Mouse (Mus musculus) yolk sac, embryonic 10.5 days (tissue): ENCODE measurements at regions not wholly inside any gene's neighbourhood (a gene's known extent, or its start where the extent isn't known, plus 50 kb on each side); places are given as distances from the start of the nearest gene placed in this dataset.

Experiments
- DNase-seq: peaks from one replicate; pipeline ENCODE4 v3.0.0-alpha.2; 2017; ENCODE audit warnings: low spot score

GRCm38 (mm10) chr8:116227003-116227402 lies 277.8 kb upstream of the Dynlrb2 start:
- DNase-seq, result no peak

DNA sequence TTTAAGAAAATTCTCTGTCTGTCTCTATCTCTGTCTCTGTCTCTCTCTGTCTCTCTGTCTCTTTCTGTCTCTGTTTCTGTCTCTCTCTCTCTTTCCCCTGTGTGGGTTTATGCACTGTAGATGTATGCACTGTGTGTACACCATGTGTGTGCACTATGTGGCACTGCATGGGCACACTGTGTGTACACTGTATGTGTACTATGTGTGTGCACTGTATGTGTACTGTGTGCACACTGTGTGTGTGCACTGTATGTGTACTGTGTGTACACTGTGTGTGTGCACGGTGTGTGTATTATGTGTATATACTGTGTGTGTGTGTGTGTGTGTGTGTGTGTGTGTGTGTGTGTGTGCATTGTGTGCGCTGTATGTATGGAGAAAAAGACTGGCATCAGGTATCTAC lies 281.5 kb upstream of the Dynlrb2 start:
- DNase-seq, result no peak

- DNase-seq, result no peak
Observed at GRCm38 (mm10) chr8:116215909-116216308, 288.9 kb upstream of the Dynlrb2 start.

DNA sequence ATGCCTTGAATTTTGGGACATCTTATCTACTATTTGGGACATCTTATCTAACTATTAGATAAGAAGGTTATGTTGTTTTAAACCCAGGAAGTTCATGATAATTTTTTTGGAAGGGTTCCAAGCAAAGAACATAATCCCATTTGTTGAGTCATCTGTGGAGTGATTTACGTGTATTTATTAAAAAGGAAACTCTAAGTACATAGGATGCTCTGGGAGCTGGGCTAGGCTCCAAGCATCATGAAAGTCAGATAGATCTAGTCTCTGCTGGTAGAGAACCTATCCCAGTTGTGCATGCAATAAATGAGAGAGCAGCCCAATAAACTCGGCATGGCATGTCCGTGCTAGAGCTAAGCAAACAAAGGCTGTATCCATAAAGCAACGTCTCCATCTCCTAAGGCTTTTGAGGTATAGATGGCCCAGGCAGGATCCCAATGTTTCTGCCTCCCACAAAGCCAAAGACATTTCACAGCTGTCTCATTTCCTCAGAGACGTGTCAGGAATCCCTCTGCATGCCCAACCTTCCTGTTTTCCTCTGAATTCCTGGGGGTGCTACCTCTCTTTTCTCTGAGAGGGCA lies 289.4 kb upstream of the Dynlrb2 start:
- no peak for DNase-seq

DNA sequence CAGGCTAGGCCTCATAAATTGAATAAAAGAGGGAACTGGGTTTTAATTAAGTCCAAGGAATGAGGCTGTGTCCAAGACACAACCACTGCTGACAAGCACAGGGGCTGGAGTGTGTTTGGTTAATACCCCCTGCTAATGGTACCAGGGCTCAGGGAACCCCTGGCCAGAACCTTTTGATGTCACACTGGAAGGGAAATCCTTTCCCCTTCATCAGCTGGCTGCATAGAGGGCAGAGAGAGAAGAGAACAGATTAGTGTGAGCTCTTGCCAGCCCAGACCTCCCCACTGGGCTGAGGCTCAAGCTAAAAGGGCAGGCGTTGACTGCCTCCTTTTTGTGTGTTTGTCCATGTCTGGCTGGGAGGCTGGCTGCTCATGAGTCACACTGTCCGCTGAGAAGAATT lies 301.1 kb upstream of the Dynlrb2 start:
- DNase-seq, result no peak

DNA sequence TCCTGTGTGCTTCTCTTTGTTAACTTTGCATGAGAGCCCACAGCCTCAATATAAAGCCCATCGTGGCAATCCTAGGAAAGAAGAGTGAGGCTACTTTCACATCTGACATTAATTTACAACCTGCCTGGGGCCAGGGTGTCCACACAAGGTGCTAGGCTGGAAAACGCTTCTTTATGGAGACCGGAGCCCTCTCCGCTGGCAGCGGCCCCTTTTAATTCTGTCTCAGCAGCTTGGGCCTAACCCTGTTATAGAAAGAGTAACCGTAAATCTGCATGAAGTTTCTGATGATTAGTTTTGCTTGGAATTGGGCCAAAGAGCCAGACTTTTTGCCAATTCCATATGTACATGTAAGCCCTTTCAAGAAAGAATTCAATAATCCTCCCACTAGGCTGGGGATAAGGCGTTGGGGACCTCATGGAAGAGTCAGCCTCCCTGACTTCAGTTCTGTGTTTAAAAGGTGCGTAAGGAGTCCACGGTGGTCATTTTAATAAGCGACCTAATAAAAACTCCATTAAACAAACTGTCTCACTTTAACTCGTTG lies 304.2 kb upstream of the Dynlrb2 start:
- no peak for DNase-seq

DNA sequence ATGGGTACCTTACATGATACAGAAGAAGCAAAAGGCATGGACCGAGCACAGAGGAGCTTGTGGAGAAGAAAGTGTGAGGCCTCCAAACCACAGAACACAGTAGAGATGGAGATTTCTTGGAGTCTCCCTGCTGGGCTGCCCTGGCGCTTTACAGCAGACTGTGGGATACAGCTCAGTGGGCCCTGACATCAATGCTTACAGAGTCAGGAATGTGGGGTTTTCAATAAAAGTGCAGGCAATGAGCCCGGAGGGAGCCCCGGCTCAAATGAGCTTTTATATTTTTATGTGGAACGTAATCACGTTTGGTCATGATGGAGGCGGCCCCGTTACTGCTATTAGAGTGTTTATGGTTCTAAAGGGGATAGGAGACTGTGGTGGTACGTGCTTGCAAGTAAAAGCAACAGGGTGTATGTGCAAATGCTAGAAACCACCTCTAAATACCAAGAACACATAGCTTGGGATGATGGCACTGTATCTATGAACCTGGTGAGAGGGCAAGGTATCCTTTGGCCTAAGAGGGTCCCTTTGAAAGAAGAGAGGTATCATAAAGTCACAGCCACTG lies 308.1 kb upstream of the Dynlrb2 start:
- DNase-seq, result no peak

DNA sequence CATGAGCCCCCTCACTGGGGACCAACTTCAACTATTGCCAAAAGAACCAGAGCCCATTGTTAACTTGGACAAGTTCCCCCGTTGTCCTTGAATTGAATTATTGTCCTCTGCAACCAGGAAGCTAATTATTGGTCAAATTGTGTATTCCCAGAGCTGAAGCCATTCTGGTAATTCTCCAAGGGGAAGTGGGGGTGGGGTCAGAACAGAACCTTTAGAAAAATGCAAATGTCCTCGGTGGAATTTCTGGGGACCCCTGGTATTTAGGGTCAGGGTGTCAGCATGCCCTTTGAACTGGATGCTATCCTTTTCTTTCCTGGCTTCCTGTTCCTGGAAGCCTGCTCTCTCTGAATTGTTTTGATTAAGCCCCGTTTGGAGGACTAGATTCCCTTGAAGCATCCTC lies 312.7 kb upstream of the Dynlrb2 start:
- DNase-seq, result no peak

DNA sequence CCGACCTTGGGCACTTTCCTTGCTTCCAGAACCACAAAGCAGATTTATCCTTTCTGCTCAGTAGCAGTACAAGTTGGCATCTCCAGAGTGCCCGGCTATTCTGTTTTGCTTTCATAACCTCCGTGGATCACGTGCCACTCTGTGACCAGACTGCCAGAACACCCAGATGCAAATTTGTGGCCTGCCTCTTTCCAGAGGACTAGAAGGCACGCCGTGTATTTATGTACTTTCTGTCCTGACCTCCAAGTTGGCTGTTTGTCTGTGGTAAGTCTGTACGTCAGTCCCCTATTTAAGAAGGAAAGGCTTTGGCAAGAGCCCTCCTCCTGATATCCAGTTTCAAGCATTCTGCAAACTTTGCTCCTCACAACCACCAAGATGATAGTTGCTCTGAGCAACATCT lies 319.6 kb upstream of the Dynlrb2 start:
- no peak for DNase-seq

DNA sequence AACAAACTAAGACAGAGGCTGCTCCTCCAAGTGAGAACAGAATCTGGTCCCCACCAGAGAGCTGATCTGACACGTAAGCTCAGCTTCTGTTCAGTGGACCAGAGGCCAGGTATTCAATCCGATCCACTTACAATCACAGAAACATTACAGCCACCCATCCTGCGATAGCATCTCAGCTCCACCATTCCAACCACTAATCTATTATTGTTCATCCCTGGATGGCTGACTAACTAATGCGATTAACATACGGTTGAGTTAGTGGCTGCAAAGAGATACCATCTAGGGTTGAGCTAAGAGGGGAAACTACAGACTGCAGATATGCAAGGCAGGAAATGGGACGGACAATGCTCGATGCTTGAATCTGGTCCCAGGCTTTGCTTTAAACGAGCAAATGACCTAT lies 320.5 kb upstream of the Dynlrb2 start:
- DNase-seq, result no peak

DNA sequence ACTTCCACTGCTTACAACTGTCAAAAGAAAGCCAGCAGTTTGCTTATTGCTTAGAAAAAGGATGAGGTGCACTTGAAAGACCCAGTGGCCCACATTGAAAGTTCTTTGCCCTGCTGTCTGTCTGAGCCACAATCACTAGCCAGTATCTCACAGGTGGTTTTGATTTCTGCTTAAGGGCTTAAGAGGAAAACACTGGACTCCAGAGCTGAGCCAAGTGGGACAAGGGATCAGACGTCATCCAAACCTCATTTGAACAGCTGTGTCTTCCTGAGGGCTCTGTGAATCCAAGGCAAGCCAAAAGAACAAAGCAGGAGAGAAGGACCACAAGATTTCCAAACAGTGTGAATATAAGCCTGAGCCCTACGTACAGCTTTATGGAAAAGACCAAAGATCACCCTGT lies 326.8 kb upstream of the Dynlrb2 start:
- DNase-seq, result no peak

DNA sequence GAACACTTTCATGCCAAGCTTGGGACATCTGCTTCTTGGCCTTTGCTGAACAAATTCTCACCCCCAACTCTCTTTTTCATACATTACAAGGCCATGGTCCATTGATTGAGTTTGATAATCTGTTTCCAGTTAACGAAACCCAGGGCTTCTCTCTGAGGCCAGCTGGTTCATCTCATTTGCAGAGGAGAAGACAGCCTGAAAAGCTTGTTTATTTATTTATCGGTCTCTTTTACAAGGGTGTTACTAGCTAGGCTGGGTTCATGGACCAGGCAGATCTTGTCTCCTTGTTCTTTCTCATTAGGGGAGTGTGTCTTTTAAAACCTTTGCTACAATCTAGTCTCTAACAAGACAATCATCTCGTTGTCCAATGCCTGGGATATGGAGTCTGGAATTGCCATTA lies 329.9 kb upstream of the Dynlrb2 start:
- no peak for DNase-seq

DNA sequence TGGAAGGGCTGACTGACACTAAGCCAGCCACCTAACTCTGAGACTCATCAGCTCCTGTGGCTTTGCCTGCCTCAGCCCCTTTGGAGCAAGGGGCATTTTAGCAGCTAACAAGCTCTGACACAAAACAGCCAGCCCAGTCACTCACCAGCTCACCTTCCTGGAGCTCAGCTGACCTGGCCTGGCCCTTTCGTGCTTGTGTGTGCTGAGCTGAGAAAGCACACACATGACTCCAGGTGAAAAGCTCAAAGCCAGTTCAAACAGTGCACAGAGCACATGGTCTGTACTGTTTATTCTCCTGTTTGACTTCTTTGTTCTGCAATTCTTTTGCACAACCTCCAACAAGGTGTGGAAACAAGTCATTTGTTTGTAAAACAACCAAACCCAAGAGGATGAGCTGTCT lies 330.8 kb upstream of the Dynlrb2 start:
- DNase-seq, result peak; percentile 67

DNA sequence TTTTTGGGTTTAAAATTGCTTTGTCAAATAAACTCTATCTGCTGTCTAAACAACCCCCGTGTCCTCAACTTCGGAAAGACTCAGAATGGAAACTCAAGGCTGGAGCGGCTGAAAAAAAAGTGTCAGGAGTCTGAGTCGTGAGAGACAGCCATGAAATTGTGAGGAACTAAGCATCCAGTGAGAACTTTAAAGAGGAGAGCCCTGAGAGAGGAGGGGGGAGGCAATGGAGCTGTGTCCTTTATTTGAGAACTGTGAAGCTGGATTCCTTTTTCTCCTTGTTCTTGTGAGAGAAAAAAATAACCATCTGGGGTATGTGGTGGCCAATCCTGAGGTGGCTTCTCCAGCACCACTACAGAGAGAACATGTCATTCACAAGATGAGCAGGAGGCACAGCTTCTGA lies 336.9 kb upstream of the Dynlrb2 start:
- DNase-seq, result no peak

DNA sequence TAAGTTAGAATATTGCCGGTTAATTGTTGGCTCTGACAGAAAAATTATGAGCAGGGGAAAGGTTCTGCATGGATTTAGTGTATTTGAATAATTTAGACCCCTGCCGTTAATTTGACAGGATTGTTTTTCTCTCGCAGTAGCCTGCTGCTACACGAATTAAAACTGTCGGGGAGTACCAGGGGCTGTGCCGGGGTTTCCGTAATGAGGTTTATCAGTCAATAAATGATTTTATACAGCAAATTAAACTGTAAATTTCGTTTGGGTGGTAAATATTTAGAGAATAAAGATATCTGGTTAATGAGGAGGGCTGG lies 339.8 kb upstream of the Dynlrb2 start:
- no peak for DNase-seq

DNA sequence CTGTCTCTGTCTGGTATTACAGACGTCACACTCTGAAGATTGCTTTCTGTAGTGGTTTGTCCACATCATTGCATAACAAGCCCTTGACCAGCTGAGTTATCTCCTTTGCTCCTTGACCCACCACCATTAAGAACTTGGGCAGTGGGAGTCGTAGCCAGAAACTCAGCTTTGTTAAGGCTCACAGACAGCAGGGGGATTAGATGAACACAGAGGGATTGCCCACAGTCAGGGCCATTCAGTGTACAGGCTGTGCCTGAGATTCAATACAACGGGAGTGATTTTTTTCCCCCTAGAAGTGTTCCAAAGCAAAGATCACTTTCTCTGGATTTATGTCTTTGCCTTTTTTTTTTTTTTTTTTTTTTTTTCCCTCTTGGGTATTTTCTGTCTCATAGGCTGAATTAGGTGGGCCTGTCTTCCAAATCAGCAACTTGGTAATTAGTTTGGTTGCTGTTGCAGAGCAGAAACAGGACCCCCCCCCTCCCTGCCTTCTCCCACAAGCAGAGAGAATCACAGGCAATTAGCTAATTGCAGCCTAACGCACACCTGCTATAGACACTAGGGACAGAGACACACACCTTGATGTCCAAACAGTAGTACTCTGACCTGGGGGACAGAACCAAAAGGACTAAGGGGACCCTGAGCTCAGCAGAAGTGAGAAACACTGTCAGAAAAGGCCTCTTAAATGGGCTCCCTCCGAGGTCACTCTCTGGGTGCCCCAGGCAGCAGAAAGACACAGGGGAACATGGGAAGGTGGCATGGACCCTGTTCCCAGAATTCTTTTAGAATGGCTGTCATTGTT lies 340.4 kb upstream of the Dynlrb2 start:
- DNase-seq, result no peak

DNA sequence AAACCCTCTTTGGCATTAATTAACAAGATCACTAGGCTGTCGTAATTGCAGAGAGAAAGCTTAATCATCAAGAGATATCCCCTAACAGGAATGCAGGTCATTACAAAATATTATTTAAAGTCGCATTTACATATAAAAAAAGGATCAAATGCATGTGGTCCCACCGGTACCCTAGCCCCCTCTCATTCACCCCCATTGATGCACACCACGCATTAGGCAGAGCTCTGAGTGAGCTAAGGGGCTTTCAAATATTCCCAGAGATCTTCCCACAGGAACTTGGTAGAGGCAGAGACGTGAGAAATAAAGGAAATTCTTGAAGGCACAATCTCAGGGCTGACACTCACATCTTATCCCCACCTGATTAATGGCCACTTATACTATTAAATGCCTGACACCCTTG lies 343.8 kb upstream of the Dynlrb2 start:
- DNase-seq, result no peak

- DNase-seq, result peak; percentile 60
Observed at GRCm38 (mm10) chr8:116143687-116144573, 360.8 kb upstream of the Dynlrb2 start.

GRCm38 (mm10) chr8:116141363-116141762 lies 363.4 kb upstream of the Dynlrb2 start:
- no peak for DNase-seq

- no peak for DNase-seq
Observed at GRCm38 (mm10) chr8:116139934-116140333, 364.8 kb upstream of the Dynlrb2 start.

DNA sequence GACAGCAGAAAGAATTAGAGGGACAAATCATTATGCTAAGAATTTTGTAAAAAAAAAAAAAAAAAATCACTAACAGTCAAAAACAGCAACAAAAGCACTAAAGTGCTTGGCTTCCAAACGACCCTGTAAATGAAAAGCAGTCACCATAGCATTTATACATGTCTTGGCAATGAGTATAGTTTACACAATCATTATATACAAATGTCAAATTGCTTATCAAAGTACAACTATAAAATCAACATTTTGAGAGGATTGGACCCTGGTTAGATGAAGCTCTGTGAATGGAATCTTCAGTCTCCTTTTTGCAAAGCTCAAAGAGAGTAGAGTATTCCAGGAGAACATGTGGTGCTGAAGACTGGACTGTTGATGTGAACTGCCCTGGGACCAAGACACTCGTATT lies 367.0 kb upstream of the Dynlrb2 start:
- no peak for DNase-seq

- DNase-seq, result no peak
Observed at GRCm38 (mm10) chr8:116133503-116133902, 371.3 kb upstream of the Dynlrb2 start.

DNA sequence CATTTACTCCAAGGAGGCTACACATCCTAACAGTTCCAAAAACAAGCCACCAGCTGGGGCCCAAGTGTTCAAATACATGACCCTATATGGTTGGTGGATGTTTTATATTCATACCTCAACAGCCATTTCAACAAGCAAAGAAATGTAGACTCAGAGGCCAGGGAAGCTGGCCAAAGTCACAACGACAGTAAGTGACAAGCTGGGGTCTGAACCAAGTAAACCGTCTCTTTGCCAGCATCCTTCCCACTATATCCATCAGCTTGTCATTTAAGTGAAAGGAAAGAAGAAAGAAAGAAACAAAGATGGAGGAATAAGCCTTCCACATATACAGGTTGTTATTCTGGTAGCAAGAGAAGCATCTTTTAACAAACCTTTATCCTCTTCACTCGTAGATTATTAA lies 371.7 kb upstream of the Dynlrb2 start:
- no peak for DNase-seq
